Mouse (Mus musculus): ENCODE data around the gene Lpar5.
A peak's percentile ranks its signal among the peaks of the same experiment; 100 is the strongest.
"Not testable (repeated sequence)": the region's sequence is repeated elsewhere in the genome, so short reads cannot be mapped to it uniquely, and the experiment has no call there.

Gene Lpar5

GRCm38 (mm10) chr6:125067571-125067995 is at the start of gene Lpar5:
Gene Lpar5, plus strand, starts transcription at chr6:125067920.
- DNase-seq (ENCODE audit: low spot score), result peak; percentile 44

GRCm38 (mm10) chr6:125030532-125030931 is 37.2 kb upstream of the Lpar5 start:
- peak; percentile 45 for DNase-seq (ENCODE audit: low spot score)

- no peak for DNase-seq (ENCODE audit: low spot score)
Observed at GRCm38 (mm10) chr6:125031604-125032003, 36.1 kb upstream of the Lpar5 start.

- DNase-seq (ENCODE audit: low spot score), result no peak
Observed at GRCm38 (mm10) chr6:125038666-125039065, 29.1 kb upstream of the Lpar5 start.

GRCm38 (mm10) chr6:125039131-125039530 is 28.6 kb upstream of the Lpar5 start:
- no peak for DNase-seq (ENCODE audit: low spot score)

- peak; percentile 95 for DNase-seq (ENCODE audit: low spot score)
Observed at GRCm38 (mm10) chr6:125039533-125040153, 28.1 kb upstream of the Lpar5 start, which contains the start of gene Ing4. Gene Ing4, plus strand, starts transcription at chr6:125039760.

GRCm38 (mm10) chr6:125040221-125040620 is 27.5 kb upstream of the Lpar5 start:
- no peak for DNase-seq (ENCODE audit: low spot score)

GRCm38 (mm10) chr6:125041047-125041446 is 26.7 kb upstream of the Lpar5 start:
- no peak for DNase-seq (ENCODE audit: low spot score)

- DNase-seq (ENCODE audit: low spot score), result peak; percentile 47
Observed at GRCm38 (mm10) chr6:125042081-125042480, 25.6 kb upstream of the Lpar5 start.

- DNase-seq (ENCODE audit: low spot score), result peak; percentile 76
Observed at GRCm38 (mm10) chr6:125046691-125047090, 21.0 kb upstream of the Lpar5 start.

GRCm38 (mm10) chr6:125049678-125050077 is 18.0 kb upstream of the Lpar5 start, which contains the start of gene Acrbp:
Gene Acrbp, plus strand, starts transcription at chr6:125049689.
- no peak for DNase-seq (ENCODE audit: low spot score)

GRCm38 (mm10) chr6:125051237-125051636 is 16.5 kb upstream of the Lpar5 start:
- no peak for DNase-seq (ENCODE audit: low spot score)

- no peak for DNase-seq (ENCODE audit: low spot score)
Observed at GRCm38 (mm10) chr6:125061493-125061892, 6.2 kb upstream of the Lpar5 start.

- DNase-seq (ENCODE audit: low spot score), result no peak
Observed at GRCm38 (mm10) chr6:125062511-125062910, 5.2 kb upstream of the Lpar5 start.

- DNase-seq (ENCODE audit: low spot score), result no peak
Observed at GRCm38 (mm10) chr6:125063906-125064305, 3.8 kb upstream of the Lpar5 start.

- not testable (repeated sequence) for DNase-seq (ENCODE audit: low spot score)
Observed at GRCm38 (mm10) chr6:125065223-125065622, 2.5 kb upstream of the Lpar5 start.

- peak; percentile 76 for DNase-seq (ENCODE audit: low spot score)
Observed at GRCm38 (mm10) chr6:125071170-125071895, 3.6 kb downstream of the Lpar5 start.

GRCm38 (mm10) chr6:125071896-125072279 is 4.2 kb downstream of the Lpar5 start:
- no peak for DNase-seq (ENCODE audit: low spot score)

GRCm38 (mm10) chr6:125073825-125074224 is 6.1 kb downstream of the Lpar5 start:
- DNase-seq (ENCODE audit: low spot score), result no peak

GRCm38 (mm10) chr6:125081394-125081793 is 13.7 kb downstream of the Lpar5 start:
- DNase-seq (ENCODE audit: low spot score), result no peak

GRCm38 (mm10) chr6:125081797-125082560 is 14.3 kb downstream of the Lpar5 start:
- peak; percentile 81 for DNase-seq (ENCODE audit: low spot score)

GRCm38 (mm10) chr6:125082801-125083386 is 15.2 kb downstream of the Lpar5 start:
- DNase-seq (ENCODE audit: low spot score), result no peak
